Mouse (Mus musculus) adrenal gland, postnatal 14 days (tissue): ENCODE data around the gene Herpud2. TPM values are rescaled to one million over a fixed set of nuclear protein-coding genes. Genes with fewer than 3 reads are reported as not detected.

Experiments used
- DNase-seq: peaks from one replicate; pipeline ENCODE4 v3.0.0; 2021; ENCODE audit warnings: mixed read lengths
- long read RNA-seq, 2 experiments: library from polyadenylated mRNA; stranded (forward); transcript quantifications; one replicate each; pipeline ENCODE4 v2.0.0; 2021
- total RNA-seq: library from RNA; stranded (reverse); gene quantifications from 2 replicates; pipeline ENCODE4 v1.2.3, GENCODE M21; 2021

The Herpud2 gene
- total RNA-seq, result 39.8 and 45.1 TPM in 2 replicates
- long read RNA-seq, experiment 1, transcript Herpud2-201 (8 exons, 2,781 nt), result major isoform, 64 of 75 reads
- long read RNA-seq, experiment 1, partial matches to known transcripts, result 1 of 75 reads
- long read RNA-seq, experiment 1, other reads (novel, unspliced or antisense), result 10 of 75 reads
- long read RNA-seq, experiment 2, transcript Herpud2-201 (8 exons, 2,781 nt), result major isoform, 28 of 38 reads
- long read RNA-seq, experiment 2, partial matches to known transcripts, result 2 of 38 reads
- long read RNA-seq, experiment 2, other reads (novel, unspliced or antisense), result 7 of 38 reads

DNA sequence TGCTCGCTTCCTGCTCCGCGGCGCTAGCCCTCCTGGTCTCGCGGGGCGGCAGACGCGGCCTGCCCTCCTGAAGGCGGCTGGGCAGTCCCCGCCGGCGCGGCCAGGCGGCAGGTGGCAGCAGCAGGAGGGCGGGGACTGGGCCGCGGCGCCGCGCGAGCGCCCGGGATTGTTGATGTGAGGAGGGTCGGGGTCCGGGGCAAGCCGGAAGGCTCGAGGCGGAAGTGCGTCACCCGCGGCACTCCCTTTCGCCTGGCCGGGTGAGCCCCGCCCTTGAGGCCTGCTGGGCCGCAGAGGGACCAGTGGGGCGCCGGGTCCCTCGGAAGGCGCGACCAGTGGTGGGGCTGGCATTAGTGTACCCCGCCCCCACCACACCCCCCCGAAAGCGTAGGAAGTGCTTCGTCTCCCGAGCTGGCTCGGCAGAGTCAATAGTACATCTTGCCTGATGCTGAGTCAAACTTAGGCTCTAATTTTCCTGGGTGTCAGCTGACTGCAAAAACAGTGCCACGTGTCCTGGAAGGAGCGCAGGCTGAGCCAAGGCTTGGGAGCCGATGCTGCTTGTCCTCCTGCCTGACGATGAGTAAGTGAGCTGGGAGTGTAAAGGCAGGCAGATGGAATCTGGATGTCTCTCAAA lies at the start of gene Herpud2:
Herpud2 (minus strand) TSS at position 210 of the 631 bp plus-strand sequence.
- peak; percentile 97 for DNase-seq

DNA sequence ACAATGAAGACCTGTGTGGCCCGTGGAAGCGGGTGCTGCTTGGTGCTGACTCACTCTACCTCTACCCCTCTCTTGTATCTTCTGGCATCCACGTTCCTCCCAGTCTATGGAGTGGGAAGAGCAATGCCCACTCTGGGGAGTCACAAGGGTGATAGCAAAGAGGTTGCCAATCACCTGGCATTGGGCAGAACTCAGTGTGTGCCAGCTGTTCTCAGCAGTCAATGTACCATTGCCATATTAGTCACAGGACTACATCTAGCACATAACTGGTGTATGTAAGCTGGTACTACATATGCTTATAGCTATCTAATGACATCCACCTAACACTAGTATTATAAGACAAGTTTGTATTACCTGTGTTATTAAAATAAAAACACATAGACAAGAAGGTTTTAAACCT lies 49.4 kb upstream of the Herpud2 start:
- DNase-seq, result no peak

DNA sequence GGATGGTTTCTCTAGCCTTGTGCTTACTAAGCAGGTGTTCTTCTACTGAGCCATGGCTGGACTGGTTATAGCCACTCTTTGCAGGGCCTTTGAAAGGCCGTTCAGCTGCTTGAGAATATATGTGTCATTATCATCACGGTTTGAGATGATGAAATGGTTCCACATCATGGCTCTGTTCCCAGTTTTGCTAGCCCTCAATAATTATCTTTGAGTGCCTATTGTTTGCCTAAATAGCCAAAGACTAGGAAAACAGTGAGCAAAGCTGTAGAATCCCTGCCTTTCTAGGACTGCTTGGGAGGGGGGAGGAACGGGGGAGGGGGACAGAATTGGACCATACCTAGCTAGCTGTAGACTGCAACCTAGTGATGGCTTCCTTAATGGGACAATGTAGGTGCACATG lies 48.5 kb upstream of the Herpud2 start:
- no peak for DNase-seq

DNA sequence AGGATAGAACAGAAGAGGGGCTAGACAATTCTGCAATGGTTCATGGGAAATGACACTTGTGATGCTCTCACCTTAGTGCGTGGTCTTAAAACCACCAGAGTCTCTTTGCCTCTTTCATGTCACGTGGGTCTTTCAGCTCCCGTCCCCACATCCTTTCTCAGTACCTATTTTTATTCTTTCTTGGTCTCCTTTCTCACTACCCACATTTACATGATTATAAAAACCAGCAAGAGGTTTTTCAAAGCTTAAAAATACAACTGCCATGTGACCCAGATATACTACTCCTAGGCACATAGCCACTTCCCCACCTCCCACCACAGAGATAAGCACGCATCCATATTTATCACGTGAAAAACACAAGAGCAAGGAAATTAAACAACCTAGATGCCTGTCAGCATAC lies 45.1 kb upstream of the Herpud2 start:
- no peak for DNase-seq

DNA sequence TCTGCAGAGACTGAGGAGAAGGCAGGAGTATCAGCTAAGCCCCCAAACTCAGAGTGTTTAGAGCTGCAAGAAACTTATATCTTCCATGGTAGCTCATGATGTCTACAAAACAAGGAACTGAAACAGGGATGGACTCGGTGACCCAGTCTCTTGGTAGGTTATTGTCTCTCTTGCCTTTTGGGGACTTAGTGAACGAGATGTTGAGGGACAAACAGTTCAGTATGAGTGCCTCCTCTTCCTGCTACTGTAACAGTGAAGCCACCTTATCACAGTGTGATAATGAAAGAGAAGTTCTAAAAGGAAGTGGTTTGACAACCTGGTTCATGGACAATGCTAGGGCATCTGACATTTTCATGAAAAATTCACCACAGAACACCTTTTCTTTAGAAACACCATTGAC lies 40.0 kb upstream of the Herpud2 start:
- no peak for DNase-seq

DNA sequence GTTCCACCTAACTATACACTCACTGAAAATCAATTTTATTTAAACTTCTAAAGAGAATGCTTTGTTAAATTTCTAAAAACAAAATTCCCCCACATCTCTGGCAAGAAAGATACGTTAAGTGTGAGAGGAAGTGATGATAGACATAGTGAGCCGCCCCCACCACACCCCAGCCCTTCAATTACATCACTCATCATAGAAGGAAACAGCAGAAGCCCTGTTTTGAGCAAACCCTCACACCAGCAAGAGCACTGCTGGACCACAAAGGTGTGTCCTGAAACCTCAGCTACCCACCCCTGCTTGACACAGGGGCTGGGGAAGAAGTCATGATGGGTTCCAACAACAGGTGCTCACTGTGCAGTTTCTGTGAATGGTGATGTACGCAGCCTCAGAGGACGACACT lies 34.9 kb upstream of the Herpud2 start:
- no peak for DNase-seq

DNA sequence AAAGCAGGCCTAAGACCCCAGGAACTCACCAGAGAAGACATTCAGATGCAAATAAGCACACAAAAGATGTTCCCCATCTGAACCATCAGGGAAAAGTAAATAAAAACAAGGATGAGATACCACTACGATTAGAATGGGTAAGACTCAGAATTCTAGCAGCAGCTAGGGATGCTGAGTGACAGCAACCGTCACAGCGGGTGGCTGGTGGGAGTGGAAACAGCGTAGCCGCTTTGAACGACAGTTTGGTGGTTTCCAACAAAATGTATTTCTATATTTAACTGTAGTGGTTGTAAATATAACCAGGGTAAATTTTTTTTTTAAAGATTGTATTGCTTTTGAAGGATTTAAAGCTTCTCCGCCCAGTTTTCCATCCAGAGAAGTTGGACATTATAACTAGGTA lies 34.2 kb upstream of the Herpud2 start:
- DNase-seq, result no peak

DNA sequence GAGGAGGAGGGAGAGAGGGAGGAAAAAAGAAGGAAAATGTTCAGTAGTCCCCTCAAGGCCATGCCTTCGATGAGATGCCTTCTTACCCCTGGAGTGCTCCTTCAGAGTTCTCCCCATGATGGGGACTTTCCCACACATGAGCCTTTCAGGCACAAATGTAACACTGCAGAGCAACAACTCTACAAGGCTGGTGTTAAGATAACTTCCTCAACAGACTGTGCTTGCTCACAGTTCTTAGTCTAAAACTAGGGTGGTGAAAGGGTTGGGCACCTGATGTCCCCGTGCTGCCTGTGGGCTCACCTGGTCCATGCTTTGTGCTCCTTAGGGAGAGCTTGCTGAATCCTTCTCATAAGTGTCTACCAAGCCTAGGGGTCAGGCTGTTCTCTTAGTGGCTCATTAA lies 33.0 kb upstream of the Herpud2 start:
- DNase-seq, result no peak

DNA sequence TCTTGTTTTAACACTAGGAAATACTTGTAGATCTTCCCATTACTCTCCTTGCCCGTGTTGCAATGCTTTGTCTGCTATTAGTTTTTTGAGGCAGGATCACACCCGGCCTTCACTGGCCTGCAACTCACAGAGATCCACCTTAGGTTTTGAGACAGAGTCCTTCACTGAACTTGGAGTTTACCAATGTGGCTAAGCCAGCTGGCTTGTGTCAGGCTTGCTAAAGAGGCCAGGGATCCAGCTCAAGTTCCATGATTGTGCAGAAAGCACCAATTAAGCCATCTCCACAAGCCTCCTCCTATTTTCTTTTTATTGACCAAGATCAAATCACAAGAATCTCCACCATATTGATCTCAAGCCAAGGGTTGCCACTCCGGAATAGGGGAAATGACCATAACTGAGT lies 26.4 kb upstream of the Herpud2 start:
- DNase-seq, result no peak

DNA sequence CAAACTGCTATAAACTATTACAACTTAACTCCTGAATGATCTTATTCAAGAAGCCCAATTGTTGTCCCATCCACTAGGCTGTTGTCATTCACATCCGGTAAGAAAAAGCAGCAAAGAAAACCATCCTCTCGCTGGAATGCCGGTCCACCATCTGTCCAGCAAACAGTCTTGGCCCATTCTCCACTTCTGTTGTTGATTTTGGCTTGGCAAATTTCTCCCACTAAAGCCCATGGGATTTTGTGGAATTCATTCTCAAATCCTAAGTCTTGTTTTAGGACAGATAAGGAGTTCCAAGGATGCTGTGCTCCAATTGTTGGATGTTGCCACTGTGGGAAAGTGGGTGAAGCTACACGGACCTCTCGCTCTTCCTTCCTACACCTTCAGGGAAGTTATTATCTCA lies 25.6 kb upstream of the Herpud2 start:
- peak; percentile 15 for DNase-seq

DNA sequence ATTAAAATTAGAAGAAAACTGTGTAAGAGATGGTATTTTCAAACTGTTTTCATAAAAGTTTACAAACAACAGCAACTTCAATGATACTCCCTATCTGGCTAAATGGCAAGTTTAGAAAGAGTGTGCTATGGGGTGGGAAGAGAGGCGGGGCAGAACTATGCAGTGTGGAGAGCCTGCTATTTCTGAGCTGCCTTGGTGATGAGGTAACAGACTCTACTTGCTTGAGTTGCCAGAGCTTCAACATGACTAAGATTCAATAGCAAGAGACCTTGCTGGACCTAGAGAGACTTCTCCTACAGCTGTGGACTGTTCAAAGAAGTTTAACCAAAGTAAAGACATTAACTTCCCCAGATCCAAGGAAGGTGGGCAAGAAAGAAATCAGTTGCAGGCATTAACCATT lies 24.9 kb upstream of the Herpud2 start:
- no peak for DNase-seq

DNA sequence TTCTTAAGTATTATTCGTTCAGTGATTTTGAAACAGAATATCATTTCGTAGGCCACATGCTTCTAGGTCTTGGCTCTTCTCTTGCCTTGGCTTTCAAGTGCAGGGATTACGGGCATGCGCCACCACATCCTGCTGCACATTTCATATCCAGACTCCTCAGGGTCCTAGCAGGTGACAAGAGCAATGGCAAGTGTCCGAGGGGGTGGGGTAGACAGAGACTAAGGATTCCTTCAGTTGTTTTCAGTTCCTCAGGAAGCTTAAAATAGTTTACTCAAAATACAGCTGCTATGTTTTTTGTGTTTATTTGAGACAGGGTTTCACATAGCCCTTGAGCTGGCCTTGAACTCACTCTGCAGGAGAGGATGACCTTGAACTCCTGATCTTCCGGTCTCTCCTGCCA lies 24.4 kb upstream of the Herpud2 start:
- no peak for DNase-seq

DNA sequence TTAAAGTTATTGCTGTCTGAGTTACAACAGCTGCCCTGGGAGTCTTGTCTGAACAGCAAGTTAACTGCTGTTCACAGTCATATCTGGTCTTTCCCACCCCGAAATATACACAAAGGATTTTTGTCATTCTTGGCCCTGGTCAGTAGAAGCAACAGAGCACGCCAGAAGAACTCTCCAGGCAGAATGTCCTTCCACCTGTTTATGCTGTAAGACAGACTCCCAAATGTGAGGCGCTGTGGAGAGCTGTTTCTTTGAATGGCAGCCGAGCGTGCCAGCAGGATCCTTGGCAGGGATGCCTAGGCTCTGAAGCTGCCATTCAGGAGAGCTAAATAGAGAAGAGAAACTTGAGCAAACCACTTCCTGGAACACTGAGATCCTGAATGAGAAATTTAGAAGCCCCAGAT lies 23.4 kb upstream of the Herpud2 start:
- peak; percentile 62 for DNase-seq

DNA sequence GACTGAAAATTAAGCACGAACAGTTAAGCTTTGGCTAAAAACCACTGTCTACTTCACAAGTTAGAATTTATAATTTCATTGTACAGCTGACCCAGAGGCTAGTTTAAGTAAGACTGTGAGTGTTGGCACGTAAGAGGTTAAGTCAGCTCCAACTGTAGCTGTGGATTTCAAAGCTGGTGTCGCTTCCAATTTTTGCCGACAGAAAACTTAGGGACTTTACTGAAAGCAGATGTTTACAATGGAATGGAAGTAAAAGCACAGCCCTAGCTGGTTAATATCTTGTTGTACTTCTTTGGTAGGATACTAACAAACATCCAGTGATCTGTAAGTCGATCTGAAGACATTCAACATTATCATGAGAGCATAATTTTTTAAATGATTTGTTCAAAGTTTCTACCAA lies 23.0 kb upstream of the Herpud2 start:
- no peak for DNase-seq

DNA sequence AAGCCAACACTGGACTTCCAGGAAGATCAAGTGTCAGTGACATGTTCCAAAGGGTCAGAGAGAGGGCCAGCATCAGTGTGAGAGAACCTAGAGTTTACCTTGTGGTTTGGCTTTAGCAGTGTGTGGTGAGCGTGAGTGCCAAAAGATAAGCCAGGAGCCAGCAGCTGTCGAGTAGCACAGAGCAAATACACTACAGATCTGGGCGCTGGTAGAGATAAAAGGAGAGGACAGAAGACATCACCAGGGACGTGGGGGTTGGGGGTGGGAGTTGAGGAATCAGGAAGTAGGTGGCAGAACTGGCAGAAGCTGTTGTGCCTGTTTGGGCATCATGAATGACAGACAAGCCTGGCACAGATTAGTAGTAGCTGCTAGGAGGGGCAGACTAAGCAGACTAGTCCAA lies 21.6 kb upstream of the Herpud2 start:
- DNase-seq, result no peak

DNA sequence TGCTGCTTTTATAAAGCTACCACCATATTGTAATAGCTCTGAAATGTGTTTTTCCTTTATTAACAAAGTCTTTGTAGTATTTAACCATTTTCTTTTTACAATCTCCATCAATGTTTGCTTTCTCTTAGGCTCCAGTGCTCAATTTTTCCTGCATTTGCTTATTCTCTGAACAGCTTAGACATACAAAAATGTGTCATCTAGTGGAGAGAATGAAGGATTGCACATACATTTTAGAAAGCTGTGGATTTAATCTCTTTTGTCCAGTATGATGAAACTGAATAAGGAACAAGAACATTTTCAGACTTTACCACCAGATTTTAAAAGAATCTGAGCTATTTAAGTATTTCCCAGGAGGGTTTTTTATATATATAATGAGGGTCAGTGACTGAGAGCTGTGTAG lies 18.0 kb upstream of the Herpud2 start:
- no peak for DNase-seq

DNA sequence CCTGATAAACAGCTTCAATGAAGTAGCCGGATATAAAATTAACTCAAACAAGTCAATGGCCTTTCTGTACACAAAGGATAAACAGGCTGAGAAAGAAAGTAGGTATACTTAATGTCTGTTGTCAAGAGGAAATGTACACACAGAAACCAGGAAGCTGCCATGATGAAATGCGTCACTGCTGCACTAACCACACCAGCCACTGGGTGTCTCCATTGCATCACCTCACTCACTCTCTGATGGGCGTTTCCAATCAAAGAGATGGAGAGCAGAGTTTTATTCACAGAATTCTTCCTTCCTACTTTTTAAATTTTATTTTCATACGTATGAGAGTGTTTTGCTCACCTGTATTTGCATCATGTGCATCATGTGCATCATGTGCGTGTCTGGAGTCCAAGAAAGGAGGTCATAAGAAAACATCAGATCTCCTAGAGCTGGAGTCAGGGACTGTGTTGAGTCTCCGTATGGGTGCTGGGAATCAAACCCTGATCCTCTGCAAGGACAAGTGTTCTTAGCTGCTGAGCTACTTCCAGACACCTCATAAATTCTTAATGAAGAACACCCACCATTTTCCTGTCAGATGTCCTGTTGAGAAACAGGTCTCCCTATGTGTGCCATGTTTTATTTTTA lies 16.0 kb upstream of the Herpud2 start:
- DNase-seq, result peak; percentile 79

DNA sequence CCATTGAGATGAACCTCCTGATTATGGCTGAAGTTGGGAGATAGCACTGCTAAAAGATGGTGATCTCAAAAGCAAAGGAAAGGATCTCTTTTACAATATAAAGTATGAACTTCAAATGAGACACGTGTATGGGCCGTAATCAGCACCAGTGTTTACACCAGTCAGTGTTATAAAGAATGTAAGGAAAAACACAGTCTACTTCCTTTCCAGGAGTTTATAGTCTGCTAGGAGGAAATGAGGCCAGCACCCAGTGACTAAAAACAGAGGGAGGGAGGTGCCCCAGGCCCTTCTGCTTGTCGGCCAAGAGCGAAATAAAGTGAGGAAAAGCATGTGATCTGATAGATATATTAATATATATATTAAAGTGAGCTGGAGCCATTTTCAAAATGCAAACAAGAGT lies 6.6 kb upstream of the Herpud2 start:
- no peak for DNase-seq

DNA sequence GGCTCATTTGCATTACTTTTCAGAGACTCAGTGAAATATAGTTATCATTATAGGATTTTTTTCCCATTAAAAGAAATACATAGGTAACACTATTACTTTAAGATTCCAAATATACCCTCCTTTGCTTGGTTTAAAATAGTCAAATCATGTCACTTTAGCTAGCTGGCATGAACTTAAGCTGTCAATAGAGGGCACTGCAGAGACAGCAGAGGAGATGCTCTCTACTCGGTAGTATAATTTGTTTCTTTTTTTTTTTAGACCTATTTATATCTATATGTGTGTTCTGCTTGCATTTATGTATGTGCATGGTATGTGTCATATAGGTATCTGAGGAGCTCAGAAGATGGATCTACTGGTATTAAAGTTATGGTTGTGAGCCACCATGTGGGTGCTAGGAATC lies 4.8 kb upstream of the Herpud2 start:
- DNase-seq, result no peak

DNA sequence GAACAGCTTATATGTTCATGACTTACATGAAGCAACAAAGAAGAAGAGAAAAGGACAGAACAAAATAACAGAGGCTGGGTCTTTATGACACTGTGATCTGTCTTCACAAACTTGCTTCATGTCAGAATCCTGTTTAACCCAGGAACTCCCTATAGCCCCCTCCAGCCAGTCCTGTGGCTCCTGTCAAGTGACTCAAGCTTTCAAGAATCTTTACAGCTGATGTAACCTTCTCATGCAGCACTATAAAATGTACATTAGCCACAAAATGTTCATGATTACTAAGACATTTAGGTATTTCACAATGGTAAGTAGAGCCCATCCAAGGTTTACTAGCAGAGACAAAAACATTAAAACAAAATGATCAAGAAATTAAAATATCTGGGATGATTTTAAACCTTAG lies 1.4 kb upstream of the Herpud2 start:
- DNase-seq, result no peak

DNA sequence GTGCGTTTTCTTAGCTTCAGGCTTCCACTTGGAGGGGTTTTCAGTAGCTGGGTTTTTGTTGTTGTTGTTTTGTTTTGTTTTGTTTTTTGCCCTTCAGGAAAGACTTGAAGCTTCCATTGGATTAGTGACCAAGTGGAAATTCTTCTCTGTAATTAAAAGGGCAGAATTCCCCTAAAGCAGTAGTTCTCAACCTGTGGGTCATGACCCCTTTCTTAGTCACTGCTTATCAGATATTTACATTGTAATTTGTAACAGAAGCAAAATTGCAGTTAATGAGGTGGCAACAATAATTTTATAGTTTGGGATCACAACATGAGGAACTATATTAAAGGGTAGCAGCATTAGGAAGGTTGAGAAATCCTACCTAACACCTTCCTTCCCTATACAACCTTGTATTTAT lies 837 bp upstream of the Herpud2 start:
- DNase-seq, result no peak

DNA sequence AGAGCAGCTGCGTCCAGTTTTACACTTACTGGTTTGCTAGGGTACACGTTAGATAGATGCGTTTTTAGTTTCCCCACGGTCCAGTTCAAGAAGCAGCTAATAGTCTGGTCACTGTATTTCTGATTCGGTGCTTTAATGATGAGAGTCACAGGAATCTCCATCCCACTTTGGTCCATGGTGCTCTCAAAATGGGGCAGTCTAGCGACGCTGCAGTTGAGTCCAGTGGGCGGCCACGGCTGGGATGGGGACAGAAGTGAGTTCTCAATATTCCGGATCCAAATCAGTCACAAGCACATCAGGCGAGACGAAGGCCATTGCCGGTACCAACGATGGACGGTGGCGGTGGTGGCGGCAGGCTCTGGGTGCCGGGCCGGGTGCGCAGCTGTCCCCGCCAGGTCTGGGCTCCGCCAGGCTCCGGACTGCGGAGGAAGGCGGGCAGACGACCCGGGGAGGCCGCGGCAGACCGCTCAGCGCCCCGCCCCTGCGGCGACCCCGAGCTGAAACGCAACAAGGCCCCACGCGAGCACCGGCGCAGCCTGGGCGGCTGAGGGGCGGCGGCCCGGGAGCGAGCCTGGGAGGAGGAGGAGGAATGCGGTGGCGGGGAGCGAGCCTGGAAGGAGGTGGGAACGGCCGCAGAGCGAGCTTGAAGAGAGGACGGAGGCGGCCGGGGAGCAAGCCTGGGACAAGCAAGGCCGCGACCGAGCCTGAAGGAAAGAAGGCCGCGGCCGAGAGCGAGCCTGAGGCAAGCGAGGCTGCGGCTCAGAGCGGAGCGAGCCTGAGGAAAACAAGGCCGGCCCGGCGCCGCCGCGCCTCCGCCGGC lies 619 bp downstream of the Herpud2 start:
- DNase-seq, result peak; percentile 88

DNA sequence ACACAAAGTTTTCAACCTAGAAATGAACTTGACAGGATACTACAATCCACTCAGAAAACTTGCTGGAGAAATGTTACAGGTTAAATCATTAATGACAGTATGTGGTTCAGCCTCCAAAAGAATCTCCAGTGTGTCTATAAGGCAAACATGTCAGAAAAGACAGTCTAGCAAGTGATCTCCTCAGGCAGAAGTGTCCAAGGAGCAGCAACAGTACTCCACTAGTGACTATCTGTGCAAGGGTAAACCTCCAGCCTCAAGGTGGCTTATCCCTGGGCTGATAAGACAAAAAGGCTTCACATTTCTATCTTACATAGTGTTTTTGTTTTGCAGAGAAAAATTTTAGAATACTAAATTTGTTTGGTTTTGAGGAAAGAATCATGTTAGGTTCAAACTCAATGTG lies 2.9 kb downstream of the Herpud2 start:
- DNase-seq, result no peak
